Mouse (Mus musculus) NIH3T3 (cell line): Measurements from ENCODE around the gene Trp53i13.

Experiments
- DNase-seq: peaks from one replicate; pipeline ENCODE4 v3.0.0-alpha.2; 2012; ENCODE audit warnings: low read depth

Gene Trp53i13

GRCm38 (mm10) chr11:77462283-77463100 lies 53.3 kb downstream of the Trp53i13 start, which contains the start of gene Coro6:
Coro6 (plus strand) TSS chr11:77462411.
- peak; percentile 46 for DNase-seq

GRCm38 (mm10) chr11:77461856-77462255 lies 53.9 kb downstream of the Trp53i13 start:
- DNase-seq, result no peak
